Mouse (Mus musculus) olfactory bulb, adult 2 months (tissue): ENCODE results near the gene Grhl3.

Experiments used
- CTCF ChIP-seq: fragments of 200-500 bp; IDR thresholded peaks from 2 replicates; pipeline ENCODE4 v1.5.1; 2012; ENCODE audit warnings: low read depth, mild to moderate bottlenecking, low read length, moderate library complexity; ENCODE audit not compliant: insufficient read depth
- POLR2A ChIP-seq: fragments of 200-500 bp; IDR thresholded peaks from 2 replicates; pipeline ENCODE4 v1.6.1; 2012; ENCODE audit warnings: mild to moderate bottlenecking, low read depth, low read length, moderate library complexity; ENCODE audit not compliant: insufficient read depth

DNA sequence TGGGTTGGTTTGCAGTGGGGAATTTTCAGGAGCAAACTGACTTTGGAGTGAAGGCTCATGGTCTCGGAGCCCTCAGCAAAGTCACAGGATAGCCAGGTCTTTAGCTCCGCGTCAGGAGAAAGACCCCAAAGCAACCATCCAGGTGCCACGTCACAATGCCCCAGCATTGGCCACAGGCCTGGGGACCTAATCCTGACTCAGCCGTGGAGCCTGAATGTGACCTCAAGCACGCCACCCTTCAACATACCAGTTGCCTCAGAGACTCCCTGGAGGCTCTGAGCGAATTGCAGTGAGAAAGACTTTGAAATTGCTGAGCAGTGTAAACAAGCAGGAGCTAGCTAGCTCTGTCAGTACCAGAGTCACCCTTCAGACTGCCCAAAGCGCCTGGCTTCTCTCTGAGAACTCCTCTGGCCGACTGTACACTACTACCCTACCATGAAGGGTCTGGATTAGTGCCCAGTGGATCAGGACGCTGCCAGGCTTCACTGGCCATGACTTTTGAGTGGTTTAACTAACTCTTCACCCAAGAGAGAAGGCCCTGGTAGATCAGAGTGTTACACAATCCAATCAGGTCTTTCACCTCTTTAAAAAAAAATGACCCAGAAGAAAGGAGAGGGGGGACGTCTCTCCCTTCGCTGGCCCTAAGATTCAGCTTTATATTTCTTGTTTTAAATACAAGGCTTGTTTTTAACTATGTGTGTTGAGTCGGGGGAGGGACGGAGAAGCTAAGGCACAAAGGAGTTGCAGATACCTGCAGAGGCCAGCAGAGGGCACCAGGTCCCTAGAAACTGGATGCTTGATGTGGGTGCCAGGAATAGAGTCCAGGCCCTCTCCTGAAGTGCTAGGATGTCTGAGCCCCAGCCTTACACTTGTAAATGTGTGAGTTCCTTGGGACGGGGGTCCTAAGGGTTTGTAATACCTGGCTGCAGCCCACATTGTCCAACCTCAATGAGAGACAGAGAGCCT, 56.8 kb downstream of the Grhl3 start:
- TF ChIP-seq CTCF = peak; percentile 52
- TF ChIP-seq POLR2A = no peak
